Mouse (Mus musculus) thymus, postnatal 36 days (tissue): ENCODE measurements around the gene Mylk2.

Experiments
- DNase-seq, 2 experiments: peaks; one replicate each; pipeline ENCODE4 v3.0.0; 2022; ENCODE audit warnings: mixed read lengths in 2 of 2

The Mylk2 gene

DNA sequence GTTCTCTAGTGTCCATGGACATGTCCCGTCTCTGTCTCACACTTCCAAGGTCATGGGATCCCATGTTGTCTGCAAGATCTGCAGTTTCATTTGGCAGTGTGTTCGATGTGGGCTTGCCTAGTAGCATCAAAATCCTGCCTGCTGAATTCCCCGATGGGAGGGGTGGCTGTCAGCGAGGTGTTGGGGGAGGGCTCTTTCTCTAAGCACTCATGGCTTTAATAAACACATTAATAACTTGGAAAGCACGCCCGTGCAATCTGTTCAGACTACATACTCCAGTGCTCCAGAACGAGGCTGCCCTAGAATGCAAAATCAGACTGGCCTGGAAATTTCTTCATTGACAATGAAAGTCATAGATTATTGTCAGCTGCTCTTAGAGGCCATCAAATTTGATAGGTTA lies 35.9 kb downstream of the Mylk2 start:
- no peak for DNase-seq

DNA sequence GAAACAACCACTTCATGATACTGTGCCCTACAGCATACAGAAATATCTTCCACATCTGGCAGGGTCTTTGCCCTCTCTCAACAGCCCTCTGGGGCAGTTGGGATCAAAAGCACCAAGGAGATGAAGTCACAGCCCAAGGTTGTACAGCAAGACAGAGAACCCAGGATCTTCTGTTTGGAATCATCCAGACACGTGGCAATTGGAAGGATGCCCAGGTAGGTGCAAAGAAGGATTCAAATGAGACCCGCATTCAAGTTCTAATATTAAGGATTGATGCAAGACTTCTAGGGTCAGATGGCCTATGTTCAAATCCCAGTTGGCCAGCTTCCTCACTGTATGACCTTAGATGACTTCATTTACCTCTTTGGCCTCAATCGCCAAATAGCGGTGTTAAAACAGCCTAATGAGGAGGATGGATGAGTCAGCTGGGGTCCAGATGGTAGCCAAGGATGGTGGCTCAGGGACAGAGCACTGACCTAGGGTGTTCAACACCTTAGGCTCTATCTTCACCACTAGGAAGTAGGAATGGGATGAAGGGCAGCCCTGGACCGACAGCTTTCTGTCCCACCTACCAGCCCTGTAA lies 37.4 kb downstream of the Mylk2 start:
- no peak for DNase-seq

DNA sequence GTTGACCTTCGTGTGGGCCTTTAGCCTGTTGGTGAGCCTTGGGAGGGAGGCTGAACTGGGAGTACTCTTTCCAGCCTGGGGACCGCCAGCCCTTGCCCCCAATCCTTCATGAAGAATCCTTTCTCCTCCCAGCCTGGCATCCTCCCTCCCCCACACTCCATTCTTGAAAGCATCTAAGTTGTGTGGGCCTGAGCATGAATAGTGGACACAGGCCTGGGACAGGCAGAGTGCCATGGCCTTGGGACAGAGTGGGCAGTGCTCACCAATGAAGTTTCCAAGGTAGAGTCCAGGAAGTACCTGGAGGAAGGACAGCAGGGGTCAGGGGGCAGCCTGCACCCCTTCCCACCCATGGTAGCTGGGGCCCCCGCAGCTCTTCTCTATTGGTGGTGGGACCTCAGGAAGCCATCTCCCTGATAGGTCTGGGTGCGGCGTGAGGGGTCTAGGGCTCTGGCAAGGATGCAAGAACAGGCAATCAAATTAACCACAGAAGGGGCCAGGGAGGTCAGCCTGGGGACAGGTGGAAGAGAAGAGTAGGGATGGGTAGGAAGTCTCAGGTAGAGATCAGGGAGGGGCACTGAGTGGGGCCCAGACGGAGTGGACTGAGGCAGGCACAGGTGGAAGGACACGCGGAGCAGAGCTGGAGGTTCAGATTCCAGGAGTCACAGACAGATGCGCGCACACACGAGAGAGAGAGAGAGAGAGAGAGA lies 39.4 kb downstream of the Mylk2 start:
- DNase-seq, result no peak

DNA sequence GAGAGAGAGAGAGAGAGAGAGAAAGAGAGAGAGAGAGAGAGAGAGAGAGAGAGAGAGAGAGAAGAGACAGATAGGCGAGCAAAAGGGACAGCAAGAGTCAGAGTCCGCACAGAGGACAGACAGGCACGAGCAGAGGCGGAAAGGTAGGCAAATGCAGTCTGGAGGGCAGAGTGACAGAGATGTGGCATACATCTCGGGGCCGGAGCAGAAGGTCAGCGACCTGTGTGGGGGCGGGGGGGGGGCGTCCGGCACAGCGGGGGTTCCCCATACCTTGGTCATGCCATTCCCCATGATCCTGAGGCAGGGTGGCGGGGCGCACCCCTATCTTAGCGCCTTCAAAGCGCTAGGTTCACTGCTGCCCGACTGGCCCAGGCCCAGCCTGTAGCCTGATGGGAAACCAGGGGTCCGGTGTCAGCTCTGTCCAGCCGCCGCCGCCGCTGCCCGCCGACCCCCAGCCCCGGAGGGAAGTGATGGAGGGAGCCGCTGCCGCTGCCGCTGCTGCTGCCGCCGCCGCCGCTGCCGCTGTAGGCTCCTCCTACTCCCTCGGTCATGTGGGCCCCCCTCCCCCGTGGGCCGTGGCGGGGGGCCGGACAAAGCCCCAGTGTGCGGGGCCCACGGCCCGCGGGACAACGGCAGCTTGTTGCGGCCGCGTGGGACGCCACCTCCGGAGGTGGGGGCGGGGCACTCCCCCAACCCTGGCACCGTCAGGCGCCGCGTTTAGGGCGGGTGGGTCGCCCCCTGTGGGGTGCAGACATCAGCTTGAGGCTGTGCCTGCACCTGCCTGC lies 40.1 kb downstream of the Mylk2 start, which contains the start of gene Dusp15:
Dusp15 (minus strand) TSS at position 634 of the 785 bp plus-strand sequence.
- peak; percentile 42 to 62 for DNase-seq

DNA sequence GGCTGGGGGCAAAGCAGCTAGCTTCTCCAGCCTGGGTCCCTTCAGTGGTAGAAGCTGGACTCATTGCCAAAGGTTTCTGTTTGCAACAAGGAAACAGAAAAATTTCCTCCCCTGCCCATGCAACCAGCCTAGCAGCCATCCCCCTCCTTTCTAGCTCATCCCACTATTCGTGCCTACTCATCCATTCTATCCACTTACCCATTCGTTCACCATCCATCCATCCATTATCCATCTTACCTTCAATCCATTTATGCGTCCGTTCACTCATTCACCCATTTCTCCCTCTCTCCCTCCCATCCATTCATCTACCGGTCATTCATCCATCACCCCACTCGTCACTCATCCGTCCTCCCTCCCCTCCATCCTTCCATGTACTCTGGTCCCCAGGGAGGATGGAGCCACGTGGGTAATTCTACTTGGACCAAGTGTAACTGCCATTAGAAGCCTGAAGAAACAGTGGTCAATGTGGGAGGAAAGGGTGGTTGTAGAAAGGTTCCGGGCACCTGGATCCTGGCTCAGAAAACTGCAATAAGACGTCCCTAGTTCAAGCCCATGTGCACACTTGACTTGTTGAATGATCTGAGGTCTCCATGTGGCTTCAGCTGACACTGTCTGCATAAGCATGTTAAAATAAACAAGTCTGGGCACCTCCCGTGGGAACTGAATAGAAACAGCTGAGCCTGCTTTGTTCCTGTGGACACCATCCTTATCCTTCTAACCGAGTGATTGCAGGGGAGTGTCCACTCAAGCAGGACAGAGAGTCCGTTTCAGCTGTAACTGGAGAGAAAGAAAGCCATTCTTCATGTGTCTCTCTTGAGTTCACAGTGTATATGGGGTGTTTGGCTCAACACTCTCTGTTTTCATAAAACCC lies 40.9 kb downstream of the Mylk2 start:
- DNase-seq, result no peak

DNA sequence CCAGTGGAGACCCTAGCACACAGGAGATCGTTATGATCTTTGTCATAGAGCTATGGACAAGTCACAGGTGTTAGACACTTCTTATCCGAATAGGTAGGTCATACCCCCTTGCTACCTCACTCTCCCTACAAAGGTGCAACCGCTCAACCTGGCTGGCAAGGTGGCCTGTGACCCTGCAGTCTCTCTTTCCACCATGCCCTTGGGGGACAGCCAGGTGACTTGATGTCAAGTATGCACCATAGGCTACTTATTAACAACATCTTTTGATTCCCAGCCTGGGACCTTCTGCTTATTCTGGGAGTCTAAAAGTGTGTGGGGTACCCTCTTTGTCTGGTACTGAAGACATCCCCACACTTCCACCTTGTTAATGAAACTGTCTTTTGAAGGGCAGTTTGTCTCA lies 47.0 kb downstream of the Mylk2 start:
- DNase-seq, result no peak

DNA sequence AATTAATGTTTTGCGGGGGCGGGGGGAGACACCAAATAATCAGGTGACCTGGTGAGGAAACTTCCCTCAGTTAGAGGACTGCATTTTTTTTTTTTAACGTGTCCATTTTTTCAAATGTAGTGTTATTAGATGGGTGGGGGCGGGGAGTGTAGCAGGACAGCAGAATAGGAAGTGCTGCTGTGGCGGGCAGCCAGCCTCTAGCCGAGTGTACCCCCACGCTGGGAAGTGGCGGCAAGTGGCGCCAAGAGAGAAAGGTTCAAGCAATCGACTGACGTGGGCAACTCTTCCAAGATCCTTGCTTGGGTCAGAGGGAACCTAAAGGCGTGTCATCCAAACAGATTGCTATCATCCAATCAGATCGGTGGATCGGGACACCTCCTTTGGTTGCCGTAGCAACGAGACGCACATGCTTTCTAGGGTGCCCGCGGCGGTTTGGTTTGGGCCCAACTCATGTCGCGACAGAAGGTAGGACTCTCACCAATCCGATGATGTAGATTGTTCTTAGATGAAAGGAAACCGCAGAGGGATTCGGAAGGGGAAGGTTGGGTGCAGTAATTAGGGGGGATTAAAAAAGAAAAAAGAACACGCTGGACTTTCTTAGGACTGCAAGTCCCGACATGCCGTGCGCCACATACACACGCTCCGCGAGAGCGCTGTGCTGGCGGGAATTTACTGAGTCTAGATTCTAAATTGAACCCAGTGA lies 51.1 kb downstream of the Mylk2 start, which contains the start of gene Ttll9:
Ttll9 (plus strand) TSS at position 395 of the 703 bp plus-strand sequence.
- peak; percentile 13 to 14 for DNase-seq

DNA sequence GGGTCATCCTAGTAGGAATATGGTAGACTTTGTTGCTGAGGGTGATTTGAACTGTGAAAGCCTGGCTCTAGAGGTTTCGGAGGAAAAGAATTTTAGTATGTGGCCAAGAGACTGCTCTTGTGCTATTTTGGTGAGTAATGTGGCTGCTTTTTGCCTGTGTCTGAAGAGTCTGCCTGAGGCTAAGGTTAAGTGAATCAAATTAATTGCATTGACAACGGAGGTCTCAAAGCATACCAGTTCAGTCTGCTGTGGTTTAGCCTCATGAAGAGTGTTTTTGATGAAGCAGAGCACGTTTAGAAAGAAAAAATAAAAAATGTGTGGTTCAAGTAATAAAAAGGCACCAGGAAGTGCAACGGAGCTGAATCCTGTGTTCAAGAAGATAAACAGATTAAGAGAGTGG lies 54.4 kb downstream of the Mylk2 start:
- no peak for DNase-seq
